Mouse (Mus musculus) small intestine, adult 2 months (tissue): Measurements from ENCODE around the gene Noxo1.

Experiments
- CTCF ChIP-seq: fragments of 200-500 bp; IDR thresholded peaks from 2 replicates; pipeline ENCODE4 v1.5.1; 2012; ENCODE audit warnings: low read depth, mild to moderate bottlenecking, control low read depth, inconsistent platforms, low read length, moderate library complexity, mixed read lengths; ENCODE audit not compliant: insufficient replicate concordance, insufficient read length; ENCODE audit errors: extremely low read depth
- POLR2A ChIP-seq: fragments of 200-500 bp; IDR thresholded peaks from 2 replicates; pipeline ENCODE4 v1.6.1; 2012; ENCODE audit warnings: low read depth, mild to moderate bottlenecking, control low read depth, inconsistent platforms, low read length, moderate library complexity

DNA sequence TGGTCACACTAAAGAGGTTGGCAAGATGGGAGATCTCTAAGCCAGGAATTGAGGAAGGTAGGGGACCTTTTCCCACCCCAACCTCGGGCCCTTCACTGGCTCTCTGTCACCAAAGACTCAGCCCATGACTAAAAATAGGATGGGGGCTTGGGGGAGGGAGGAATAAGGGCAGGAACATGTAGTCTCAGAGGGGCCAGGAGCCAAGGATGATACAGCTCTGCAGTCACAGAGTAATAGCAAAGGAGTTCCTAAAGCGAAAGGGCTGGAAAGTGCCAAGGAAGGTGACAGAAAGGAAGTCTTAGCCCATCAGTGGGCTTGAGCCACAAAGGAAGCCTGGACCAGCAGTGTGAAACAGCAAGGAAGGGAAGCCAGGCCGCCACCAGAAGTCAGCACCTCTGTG lies 44.2 kb upstream of the Noxo1 start:
- TF ChIP-seq CTCF: no peak
- no peak for TF ChIP-seq POLR2A
